1 mouse cellular context compared by ENCODE assay signal in the genomic region with DNA sequence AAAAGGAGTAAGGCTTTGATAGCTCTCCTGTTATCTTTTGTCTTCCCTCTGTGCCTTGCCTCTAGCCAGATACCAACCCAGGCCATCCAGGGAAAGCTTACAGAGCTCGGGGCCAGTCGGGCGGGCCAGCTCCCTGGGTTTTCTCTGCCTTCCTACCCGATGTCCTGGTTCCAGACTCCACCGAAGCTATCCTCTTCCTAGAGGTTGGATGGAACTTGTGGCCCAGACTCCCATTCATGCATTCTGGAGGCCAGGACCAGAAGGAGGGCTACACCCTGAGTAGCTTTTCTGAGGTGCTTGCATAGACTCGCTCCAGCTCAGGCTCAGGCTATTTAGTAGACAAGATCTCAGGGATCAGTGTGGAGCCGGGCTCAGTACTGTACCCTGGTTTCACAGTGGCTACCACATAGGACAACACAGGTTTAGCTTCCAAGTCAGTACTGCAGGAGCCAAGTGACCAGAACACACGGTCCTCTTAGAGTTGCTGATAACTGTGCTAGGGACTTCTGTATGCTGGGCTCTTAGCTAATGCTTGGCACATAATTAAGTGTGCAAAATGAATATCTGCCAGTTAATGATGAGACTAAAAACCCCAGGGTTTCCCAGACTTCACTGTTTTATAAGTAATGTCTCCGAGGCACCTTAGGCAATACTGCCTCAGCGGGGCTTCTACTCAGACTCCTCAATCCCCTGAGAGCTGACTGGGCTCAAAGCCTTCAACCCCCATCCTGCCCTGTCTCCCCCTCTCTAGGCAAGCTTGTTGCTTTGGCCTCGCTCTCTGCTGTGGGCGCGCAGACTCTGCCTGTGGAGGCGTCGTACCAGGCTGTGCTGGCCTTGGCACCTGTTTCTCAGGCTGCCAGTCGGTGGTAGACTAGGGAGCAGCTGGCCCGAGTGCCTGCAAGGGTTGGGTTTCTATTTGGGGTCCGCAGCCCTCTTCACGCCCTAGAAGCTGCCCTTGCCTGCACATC.
TF ChIP-seq lines count a peak whose summit lies in the region.

No protein-coding gene starts in this region.

TF ChIP-seq in MEL, 35 proteins besides CTCF, POLR2A, EP300 and RAD21:
- TF ChIP-seq MYB (IDR thresholded peaks at IDR 0.05; ENCODE audit: low read depth, low read length) (no peak), MYC (IDR thresholded peaks at IDR 0.05; ENCODE audit: low read depth, low read length) (no peak), POLR2AphosphoS2 (IDR thresholded peaks at IDR 0.05; ENCODE audit: low read length) (no peak), SIN3A (IDR thresholded peaks at IDR 0.05; ENCODE audit: low read length) (no peak), NRF1 (IDR thresholded peaks at IDR 0.05; ENCODE audit: insufficient read depth, low read depth, low read length, poor library complexity, severe bottlenecking) (no peak), USF2 (IDR thresholded peaks at IDR 0.05; ENCODE audit: borderline replicate concordance in 1 of 2, insufficient read depth in 1 of 2, low read depth in 1 of 2, low read length in 2 of 2) (no peak)
